Mouse (Mus musculus) small intestine, adult 2 months (tissue): ENCODE measurements at regions not wholly inside any gene's neighbourhood (a gene's known extent, or its start where the extent isn't known, plus 50 kb on each side); places are given as distances from the start of the nearest gene placed in this dataset.

Source experiments
- H3K27ac ChIP-seq: fragments of 200-500 bp; 2 replicates; pipeline ENCODE4 v1.5.1; 2012; ENCODE audit warnings: low read depth, low read length, control low read depth, inconsistent platforms; ENCODE audit not compliant: insufficient read depth
- H3K27me3 ChIP-seq: fragments of 200-500 bp; 2 replicates; pipeline ENCODE4 v1.6.1; 2012; ENCODE audit warnings: mild to moderate bottlenecking, moderate library complexity, low read length, inconsistent platforms; ENCODE audit not compliant: control insufficient read depth, insufficient read depth
- H3K36me3 ChIP-seq: fragments of 200-500 bp; 2 replicates; pipeline ENCODE4 v1.6.1; 2012; ENCODE audit warnings: mild to moderate bottlenecking, low read length, control low read depth, inconsistent platforms; ENCODE audit not compliant: control insufficient read depth, insufficient read depth
- H3K4me1 ChIP-seq: fragments of 200-500 bp; 2 replicates; pipeline ENCODE4 v1.6.1; 2012; ENCODE audit warnings: low read length, inconsistent platforms, mixed read lengths; ENCODE audit not compliant: control insufficient read depth, insufficient read depth, insufficient read length
- H3K4me3 ChIP-seq: fragments of 200-500 bp; 2 replicates; pipeline ENCODE4 v1.5.1; 2012; ENCODE audit warnings: low read depth, mild to moderate bottlenecking, control low read depth, inconsistent platforms, low read length, moderate library complexity
- CTCF ChIP-seq: fragments of 200-500 bp; IDR thresholded peaks from 2 replicates; pipeline ENCODE4 v1.5.1; 2012; ENCODE audit warnings: low read depth, mild to moderate bottlenecking, control low read depth, inconsistent platforms, low read length, moderate library complexity, mixed read lengths; ENCODE audit not compliant: insufficient replicate concordance, insufficient read length; ENCODE audit errors: extremely low read depth
- POLR2A ChIP-seq: fragments of 200-500 bp; IDR thresholded peaks from 2 replicates; pipeline ENCODE4 v1.6.1; 2012; ENCODE audit warnings: low read depth, mild to moderate bottlenecking, control low read depth, inconsistent platforms, low read length, moderate library complexity
- WGBS: fragments of 180-500 bp; shearing (Covaris S2); methylation state at CpG from one replicate; pipeline ENCODE4 v1.1.7; 2018; 5-methylcytosine and 5-hydroxymethylcytosine counted together

GRCm38 (mm10) chr6:117406312-117406595 is 237.9 kb downstream of the Cxcl12 start:
- H3K4me3 ChIP-seq, result no peak overlapping the region
- H3K27ac ChIP-seq, result no peak overlapping the region
- no peaks in the 10 kb centered on the region for H3K27me3 ChIP-seq
- WGBS, result 71% methylated on average over 4 of the region's 4 CpGs
- no peaks in the 10 kb centered on the region for H3K36me3 ChIP-seq
- TF ChIP-seq POLR2A (no peak), CTCF (no peak)
- H3K4me1 ChIP-seq, result no peaks in the 10 kb centered on the region

- H3K27ac ChIP-seq, result no peak overlapping the region
- TF ChIP-seq POLR2A, result no peak
- TF ChIP-seq CTCF, result no peak
Measured at GRCm38 (mm10) chr6:117406757-117407156, 238.4 kb downstream of the Cxcl12 start.

GRCm38 (mm10) chr6:117407206-117407858 is 239.0 kb downstream of the Cxcl12 start:
- Histone ChIP-seq H3K4me3 (no peak overlapping the region), H3K27ac (no peak overlapping the region), H3K27me3 (no peaks in the 10 kb centered on the region), H3K4me1 (no peaks in the 10 kb centered on the region), H3K36me3 (no peaks in the 10 kb centered on the region)
- 46% methylated on average over 15 of the region's 15 CpGs for WGBS
- TF ChIP-seq CTCF (no peak), POLR2A (no peak)

More at GRCm38 (mm10) chr6:117406757-117407156, 238.4 kb downstream of the Cxcl12 start:
- Histone ChIP-seq H3K27me3 (no peaks in the 10 kb centered on the region), H3K36me3 (no peaks in the 10 kb centered on the region), H3K4me3 (no peak overlapping the region), H3K4me1 (no peaks in the 10 kb centered on the region)
- WGBS, result 38% methylated on average over 9 of the region's 9 CpGs

GRCm38 (mm10) chr6:117407953-117408352 is 239.6 kb downstream of the Cxcl12 start:
- TF ChIP-seq POLR2A (no peak), CTCF (no peak)
- H3K27ac ChIP-seq, result no peak overlapping the region
- H3K27me3 ChIP-seq, result no peaks in the 10 kb centered on the region
- H3K4me1 ChIP-seq, result no peaks in the 10 kb centered on the region
- 68% methylated on average over 5 of the region's 5 CpGs for WGBS
- H3K4me3 ChIP-seq, result no peak overlapping the region
- H3K36me3 ChIP-seq, result no peaks in the 10 kb centered on the region

GRCm38 (mm10) chr6:117408971-117409783 is 240.8 kb downstream of the Cxcl12 start:
- H3K4me1 ChIP-seq, result no peaks in the 10 kb centered on the region
- no peak overlapping the region for H3K4me3 ChIP-seq
- no peaks in the 10 kb centered on the region for H3K27me3 ChIP-seq
- no peaks in the 10 kb centered on the region for H3K36me3 ChIP-seq
- WGBS, result 60% methylated on average over 11 of the region's 11 CpGs
- no peak for TF ChIP-seq POLR2A
- no peak for TF ChIP-seq CTCF
- H3K27ac ChIP-seq, result no peak overlapping the region

- H3K27ac ChIP-seq, result no peak overlapping the region
- WGBS, result 70% methylated on average over 5 of the region's 5 CpGs
Measured at GRCm38 (mm10) chr6:117414926-117415325, 246.6 kb downstream of the Cxcl12 start.

GRCm38 (mm10) chr6:117415901-117416300 is 247.6 kb downstream of the Cxcl12 start:
- Histone ChIP-seq H3K27ac (no peak overlapping the region), H3K36me3 (no peaks in the 10 kb centered on the region), H3K4me3 (no peak overlapping the region), H3K4me1 (no peaks in the 10 kb centered on the region), H3K27me3 (no peaks in the 10 kb centered on the region)
- TF ChIP-seq CTCF (no peak), POLR2A (no peak)
- 75% methylated on average over 6 of the region's 6 CpGs for WGBS

More at GRCm38 (mm10) chr6:117414926-117415325, 246.6 kb downstream of the Cxcl12 start:
- Histone ChIP-seq H3K36me3 (no peaks in the 10 kb centered on the region), H3K4me1 (no peaks in the 10 kb centered on the region), H3K27me3 (no peaks in the 10 kb centered on the region), H3K4me3 (no peak overlapping the region)
- TF ChIP-seq CTCF (no peak), POLR2A (no peak)
